Mouse (Mus musculus) T-cell, adult 2 months (primary cell): ENCODE results near the gene Nodal.

Experiments
- DNase-seq: peaks from one replicate; pipeline ENCODE4 v3.0.0; 2022; ENCODE audit warnings: low spot score

The Nodal gene

DNA sequence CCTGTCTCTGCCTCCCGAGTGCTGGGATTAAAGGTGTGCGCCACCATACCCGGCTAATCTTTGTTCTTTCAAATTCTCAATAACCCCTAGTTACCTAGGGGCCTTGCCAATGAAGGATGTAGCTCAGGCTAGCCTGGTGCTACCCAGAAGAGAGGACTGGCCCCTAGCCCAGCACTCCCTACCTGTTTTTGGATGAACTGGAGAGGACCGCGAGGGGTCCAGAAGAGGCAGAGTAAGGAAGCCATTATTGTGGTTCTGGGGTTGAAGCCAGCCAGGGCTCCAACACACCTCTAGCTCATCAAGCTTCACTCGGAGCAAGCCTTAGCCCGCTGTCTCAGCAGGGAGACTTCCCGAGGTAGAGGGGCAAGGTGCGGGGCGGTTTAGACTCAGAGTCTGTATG is at the start of gene Nodal:
Nodal (plus strand) TSS at position 301 of the 400 bp plus-strand sequence.
- DNase-seq, result no peak

DNA sequence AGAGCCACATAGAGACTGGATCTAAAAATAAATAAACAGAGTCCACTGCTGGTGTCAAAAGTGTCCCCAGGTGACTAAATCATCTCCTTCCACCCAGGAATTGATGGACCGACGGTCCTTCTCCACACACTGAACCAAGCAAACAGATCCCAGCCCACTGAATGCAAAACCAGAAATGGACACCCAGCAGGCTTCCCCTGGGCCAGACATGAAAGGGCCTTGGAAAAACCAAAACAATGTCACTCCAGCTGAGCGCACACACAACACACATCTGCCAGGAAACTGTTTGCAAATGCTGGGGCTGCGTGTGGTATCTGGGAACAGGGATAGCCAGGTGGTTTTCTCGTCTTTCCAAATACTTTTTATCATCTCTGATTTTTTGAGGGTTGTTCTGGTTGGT is 48.0 kb upstream of the Nodal start:
- DNase-seq, result no peak

DNA sequence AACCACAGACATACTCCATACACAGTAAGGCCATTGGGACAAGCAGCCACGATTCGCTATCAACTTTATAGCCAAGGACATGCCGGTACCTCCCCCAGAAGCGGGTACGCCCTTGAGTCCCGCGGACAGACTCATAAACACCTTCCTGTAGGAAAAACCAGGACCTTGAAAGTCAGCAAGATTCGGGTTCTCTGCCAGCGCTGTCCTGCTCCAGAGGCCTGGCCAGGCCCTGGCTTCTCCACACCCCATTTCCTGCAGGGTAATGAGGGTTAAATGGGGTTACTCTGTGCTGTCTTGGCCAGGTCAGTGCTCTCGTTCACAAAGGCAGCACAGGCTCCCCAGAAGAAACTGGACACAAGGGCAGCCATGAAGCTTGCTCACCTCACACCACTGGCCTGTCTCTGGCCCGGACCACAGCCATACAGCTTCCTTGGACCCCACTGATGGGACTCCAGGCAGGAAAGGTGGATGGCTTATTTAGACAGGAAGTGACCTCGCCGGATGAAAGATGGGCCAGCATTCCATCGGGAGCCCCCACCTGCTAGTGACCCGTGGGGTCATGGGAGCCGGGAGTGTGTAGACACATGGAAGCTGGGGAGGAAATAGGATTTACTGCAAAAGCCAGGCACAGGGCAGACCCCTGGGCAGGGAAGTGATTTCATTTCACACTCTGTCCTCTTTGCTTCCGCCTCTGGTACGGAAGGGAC is 47.3 kb upstream of the Nodal start:
- no peak for DNase-seq

DNA sequence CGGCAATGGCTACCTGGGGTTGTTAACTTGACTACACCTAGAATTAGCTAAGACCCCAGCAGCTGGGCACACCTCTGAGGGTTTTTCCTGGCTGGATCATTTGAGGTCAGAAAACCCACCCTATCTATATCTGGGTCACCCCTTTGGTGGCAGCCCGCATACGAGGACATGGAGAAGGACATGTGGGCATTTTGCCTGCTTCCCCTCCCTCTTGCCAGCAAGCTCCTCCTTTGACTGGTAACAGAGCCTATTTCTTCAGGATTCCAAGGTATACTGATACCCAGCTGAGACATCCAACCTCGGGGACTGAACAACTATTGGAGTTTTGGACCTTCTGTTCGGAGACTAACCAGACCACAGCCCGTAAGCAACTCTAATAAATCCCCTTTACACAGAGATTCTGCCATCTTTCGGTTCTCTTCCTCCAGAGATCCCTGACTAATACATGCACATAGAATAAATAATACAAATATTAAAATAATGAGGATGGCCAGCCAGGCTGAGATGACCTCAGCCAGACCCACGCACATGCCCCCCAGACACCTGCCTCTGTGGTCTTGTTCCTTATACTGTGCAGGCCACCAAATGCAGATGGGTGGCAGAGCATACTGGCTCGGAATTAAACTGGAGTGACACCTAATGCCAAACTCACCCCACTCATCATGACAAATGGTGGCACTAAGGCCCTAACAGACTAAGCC is 45.7 kb upstream of the Nodal start:
- no peak for DNase-seq

DNA sequence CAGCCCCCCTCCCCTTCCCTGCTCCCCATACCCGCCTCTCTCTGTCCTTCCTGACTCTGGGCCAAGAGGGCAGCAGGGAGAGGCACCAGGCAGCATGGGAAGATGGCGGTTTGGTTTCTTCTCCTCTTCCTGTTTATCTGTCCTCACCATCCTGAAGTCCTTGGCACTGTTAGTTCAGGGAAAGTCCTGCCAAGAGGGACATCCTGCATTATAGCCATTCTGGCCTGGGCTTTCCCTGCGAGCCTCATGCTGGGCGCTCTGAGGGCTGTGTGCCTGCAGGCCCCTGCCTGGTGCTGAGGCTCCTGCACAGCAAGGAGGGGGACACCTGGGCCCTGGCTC is 45.2 kb upstream of the Nodal start:
- no peak for DNase-seq

DNA sequence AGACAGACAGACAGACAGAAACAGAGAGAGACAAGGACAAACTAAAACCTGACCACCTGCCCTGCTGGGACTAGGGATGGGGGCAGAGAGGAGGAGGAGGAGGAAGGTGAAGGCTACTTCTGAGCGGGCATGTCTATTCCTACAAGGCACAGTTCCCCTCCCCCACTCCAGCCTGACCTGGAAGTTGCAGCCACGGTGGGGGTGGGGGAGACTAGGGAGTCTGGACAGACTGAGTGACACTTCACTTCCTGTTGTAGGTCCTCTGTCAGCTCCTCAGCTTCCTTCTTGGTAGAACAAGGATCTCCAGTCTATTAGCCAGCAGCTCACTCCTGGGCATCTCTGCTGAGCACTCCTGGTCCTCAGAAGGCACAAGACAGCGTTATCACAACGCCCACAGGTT is 43.7 kb upstream of the Nodal start:
- no peak for DNase-seq

DNA sequence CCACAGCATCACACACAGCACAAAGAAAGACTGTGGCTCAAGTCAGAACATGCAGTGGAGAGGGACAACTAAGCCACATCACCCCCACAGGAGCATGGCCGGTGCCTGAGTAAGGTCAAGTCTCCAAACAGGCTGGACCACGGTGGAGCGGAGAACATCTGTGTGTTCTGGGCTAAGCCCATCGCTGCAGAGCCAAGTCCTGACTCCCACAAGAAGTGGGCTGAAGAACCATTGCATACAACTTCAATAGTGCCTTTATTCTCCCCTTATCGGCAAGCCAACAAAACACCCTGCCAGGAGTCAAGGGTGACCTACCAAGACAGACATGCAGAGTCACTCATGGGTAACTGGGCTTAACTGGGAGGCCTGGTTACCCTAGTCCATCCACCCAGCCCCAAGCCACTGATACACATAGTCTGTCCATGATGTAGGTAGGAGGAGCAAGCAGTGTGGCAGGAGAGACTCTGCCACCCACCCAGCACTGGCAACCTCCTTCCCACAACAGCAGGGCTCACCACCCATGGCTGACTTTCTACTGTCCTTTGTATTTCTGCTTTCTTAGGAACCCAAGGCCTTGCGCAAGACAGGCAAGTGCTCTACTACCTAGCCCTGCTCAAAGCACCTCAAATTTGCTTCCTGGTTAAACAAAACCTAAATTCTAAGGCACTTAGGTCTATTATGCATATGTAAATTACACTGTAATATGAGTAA is 42.8 kb upstream of the Nodal start:
- DNase-seq, result no peak

DNA sequence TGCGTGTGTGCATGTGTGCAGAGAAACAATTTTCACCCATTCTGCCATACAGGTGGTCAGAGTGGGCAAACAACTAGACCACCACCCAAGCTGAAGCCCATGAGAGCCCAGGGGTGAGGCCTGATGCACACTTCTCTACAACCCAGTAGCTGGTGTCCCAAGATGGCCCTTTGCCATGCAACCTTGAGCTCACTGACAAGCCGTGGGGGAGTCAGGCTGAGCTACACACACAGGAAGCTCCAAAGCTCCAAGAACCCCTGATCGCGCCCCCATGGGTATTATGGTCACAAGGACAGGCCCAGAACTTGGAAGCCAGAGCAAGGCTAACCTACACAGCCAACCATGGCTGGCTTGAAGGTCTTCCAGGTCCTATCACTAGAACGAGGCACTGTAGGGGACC is 39.7 kb upstream of the Nodal start:
- no peak for DNase-seq

DNA sequence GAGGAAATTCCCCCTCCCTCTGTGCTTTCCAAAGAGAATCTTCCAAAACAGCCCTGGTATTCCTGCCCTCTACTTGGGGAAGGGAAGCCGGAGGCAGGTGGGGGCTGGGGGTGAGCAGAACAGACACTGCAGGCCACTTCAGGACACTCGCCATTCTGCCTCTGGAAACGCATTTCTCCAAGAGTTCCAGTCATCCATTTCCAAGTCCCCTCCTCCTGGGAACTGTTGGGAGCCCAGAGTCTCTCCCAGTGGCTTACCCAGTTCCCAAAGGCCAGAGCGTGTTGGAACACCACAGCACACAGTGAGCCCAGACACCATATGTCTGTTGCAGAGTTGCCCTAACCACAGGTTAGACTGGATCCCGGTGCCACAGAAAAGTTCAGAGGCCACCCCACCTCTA is 39.1 kb upstream of the Nodal start:
- no peak for DNase-seq

DNA sequence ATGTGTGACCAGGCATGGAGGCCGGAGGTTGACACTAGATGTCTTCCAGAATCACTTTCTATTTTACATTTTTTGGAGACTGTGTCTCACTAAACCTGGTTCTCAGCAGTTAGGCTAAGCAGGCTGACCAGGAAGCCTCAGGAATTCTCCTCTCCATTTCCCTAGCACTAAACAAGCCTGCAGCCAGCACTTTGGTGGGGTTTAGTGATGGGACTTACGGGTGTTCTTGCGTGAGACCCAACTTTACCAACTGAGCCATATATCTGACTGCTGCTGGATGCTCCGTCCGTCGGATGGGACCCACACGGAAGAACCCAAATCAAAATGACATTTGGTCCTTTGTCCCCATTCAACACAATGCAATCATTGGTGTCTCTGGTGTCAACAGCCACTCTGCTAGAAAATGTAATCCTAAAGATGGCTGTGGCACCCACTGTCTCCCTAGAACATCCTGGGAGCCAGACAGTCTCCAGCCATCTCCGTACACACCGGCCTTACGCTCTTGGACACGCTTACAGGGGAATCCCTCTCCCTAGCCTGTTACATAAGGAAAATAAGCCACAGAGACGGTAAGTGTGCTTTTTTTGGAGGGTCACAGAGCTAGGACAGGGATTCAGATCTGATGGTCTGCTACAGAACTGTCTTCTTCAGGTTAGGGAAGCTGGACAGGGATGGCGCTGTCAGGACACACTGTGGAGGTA is 38.3 kb upstream of the Nodal start:
- no peak for DNase-seq

DNA sequence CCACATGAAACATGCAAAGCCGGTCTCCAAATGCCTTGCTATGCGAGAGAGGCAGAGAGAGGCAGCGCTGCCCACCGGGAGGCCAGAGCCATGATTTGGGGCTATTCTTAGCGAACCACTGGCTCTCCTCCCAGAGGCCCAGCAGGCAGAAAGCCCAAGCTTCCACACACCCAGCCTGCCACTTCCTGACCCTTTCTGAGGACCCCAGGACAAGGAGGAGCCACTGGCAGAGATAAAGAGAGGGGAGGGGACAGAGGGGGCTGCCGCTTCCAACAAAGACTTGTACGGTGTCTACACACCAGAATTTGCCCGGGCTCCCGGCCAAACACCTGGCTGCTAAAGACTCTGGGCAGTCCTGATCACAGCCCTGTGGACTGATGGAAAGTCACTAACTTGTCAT is 37.6 kb upstream of the Nodal start:
- DNase-seq, result no peak

DNA sequence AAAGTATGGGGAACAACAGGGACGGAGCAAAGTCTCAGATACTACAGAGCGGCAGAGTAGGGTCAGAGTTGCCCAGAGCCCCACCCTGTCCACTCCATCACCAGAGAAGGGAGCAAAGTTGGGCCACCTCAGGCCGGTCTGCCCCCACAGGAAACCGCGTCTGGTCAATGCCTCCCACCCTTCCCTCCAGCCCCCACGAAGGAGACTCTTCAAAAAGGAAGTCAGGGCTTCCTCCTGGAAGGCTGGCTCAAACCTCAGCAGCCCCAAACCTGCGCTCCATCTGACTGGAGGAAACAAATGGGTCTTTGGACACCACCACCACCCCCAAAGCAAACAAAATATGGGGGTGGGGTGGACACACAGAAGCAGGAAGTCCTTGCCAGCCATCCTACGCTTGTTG is 35.9 kb upstream of the Nodal start:
- DNase-seq, result no peak

DNA sequence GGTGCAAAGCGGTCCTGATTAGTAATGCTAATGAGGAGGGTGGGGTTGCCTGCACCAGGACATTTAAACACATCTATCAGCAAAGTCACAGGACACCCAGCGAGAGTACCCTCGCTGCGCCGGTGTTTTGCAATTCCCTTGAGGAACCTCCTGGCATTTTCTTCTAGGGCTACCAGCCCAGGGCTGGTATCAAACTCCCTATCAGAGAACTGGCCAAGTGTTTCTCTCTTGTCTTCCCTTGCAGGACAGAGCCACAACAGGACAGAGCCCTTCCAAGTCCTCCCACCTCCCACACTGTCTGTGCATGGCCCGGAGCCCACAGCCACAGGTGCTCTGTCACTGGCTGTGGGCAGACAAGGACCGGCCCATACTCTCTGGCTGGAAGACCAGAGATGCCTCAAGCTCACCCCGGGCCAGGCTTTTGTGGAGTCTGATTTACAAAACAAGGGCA is 35.5 kb upstream of the Nodal start:
- DNase-seq, result no peak

DNA sequence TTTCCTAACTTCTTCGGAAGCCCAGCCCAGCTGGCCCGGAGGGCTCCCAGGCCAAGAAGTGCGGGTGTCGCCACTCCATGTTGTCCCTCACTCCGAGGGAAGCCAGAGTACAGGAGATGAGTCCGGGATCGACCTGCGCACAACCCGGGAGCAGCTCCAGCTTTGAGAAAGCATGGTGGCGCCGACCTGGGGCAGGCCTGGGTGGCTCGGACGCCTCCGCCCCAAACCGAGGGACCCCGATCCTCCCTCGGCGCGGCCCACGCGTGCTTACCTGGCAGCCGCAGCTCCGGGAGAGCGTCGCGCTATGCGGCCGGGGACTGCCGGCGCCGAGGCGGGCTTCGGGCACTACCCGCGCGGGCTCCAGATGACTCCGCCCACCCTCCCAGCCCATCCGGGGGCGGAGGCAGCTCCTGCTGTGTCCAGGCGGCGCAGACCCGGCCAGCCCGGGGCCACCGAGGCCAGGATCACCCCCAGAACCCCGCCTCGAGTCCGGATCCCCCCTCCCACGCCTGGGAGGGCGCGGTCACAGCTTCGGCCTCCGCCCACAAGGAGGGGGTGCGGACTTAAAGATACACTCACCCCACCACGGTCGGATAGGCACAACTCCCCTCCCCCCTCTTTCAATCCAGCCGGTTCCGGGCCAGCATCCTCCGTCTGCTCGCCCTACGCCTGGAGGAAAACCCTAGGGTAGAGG is 34.6 kb upstream of the Nodal start, which contains the start of gene Pald1:
Pald1 (minus strand) TSS at position 510 of the 694 bp plus-strand sequence.
- peak; percentile 11 for DNase-seq

DNA sequence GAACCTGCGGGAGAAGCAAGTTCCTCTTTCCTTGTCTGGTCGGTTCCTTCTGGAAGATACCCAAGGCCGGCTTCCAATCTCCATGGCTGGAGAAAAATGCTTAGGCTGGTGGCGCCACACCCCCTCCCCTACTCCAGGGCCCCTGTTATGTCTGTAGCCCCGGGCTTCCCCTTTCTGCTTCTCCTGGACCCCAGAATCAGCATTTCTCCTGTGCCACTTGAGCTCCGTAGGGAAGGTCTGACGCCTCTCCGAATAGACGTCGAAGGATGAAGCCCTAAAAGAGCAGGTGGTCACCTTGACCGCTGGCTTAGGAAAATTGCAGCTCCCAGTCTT is 34.1 kb upstream of the Nodal start:
- DNase-seq, result no peak

DNA sequence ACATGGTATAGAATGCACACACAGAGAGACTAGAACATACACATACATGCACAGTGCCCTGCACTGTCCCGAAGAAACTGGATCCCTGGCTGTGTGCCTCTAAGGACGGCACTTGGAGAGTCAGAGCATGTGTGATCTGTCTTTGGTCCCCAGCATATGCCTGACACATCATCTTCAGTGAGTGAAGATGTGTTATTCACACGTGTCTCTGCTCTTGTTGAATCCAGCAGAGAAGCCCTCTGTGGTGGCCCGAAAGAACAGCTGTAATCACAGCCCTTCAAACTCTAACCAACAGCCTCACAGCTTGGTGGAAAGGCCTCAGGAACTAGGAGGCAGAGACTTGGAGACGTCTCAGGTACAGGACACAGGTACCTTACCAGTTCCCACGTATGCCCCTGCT is 32.6 kb upstream of the Nodal start:
- no peak for DNase-seq

DNA sequence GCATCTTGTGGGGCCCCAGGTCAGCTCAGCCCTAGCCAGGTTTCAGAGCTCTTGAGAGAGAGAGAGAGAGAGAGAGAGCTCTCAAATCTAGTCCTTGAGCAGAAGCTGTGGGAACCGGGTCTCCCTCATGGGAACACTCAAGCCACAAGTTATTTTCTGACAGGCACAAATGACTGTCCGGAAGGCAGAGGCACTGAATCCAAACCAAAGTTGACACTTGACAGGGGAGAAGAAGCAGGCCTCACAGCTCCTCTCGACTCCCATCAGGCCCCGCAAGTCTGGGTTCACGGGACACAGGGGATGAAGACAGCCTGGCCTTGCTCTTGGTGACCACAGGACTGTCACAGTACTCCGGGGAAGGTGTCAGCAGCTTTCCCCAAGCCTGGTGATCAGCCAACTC is 31.5 kb upstream of the Nodal start:
- no peak for DNase-seq

DNA sequence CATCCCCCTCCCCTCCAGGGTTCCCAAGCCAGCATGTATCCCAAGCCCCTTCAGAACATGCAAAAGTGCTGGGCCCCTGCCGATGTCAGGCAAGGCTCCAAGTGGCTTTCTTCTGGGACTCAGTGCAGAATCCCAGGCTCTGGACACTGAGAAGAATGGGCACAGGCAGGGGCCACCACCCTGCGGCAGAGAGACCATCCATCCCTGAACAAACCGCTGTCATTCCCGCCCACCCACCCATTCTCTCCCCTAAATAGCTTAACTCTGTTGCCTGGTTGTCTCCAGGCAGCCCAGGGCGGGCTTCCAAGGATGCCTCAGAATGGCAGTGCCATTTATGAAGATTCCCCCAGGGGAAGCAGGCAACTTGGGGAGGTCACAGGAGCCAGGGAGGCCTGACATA is 28.8 kb upstream of the Nodal start:
- no peak for DNase-seq

DNA sequence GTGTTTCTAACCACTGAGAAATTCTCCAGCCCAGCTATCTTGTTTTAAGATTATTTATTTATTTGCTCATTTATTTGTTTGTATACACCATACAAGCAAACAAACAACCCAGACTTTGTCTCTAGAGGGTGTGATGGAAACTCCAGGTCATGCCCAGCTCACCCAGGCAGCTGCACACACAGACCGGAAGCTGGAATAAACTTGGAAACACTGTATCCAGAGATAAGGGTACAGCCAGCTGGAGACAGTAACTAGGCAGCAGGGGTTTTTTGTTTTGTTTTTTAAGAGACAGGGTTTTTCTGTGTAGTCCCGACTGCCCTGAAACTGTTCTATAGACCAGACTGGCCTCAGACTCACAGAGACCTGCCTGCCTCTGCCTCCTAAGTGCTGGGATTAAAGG is 27.6 kb upstream of the Nodal start:
- no peak for DNase-seq

DNA sequence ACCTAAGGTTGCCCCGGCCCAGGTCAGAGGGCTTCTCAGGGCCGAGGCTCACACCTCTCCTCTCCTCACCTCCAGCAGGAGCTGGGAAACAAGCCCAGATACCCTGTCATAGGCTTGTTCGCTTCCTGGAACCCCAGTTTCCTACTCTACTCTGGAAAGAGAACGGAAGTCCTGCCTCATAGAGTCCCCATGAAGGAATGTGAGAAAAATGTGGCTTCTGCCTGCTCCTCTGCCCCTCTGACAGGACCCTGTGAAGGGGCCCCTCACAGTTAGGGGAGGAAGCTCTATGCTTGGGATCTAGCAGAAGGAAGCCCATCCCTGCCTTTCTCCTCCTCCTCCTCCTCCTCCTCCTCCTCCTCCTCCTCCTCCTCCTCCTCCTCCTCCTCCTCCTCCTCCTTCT is 25.2 kb upstream of the Nodal start:
- DNase-seq, result no peak

DNA sequence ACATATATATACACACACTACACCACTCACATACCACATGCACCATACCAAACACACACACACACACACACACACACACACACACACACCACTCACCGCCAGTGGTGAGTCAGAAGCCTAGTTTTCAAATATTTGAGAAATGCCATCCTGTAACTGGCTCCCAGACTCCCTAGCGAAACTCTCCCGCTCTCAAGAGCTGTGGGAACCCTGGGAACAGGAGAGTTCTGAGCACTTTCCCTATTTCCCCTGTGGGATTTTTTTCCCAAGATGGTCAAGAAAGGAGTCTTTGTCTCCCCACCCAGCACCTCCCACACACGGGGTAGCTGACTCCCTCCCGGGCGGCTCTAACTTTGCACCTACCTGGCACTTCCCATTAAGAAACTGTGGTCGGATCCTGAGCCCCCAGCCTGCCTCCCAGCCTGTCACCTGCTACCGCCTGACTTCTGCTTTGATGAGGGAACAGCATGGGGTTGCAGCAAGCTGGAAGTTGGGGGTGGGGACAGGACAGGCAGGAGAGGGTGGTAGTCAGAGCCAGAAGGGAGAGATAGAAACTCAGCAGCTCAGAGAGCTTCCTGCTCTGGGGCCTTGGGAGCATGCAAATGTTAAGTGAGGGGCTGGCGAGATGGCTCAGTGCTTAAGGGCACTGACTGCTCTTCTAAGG is 23.2 kb upstream of the Nodal start:
- DNase-seq, result no peak

DNA sequence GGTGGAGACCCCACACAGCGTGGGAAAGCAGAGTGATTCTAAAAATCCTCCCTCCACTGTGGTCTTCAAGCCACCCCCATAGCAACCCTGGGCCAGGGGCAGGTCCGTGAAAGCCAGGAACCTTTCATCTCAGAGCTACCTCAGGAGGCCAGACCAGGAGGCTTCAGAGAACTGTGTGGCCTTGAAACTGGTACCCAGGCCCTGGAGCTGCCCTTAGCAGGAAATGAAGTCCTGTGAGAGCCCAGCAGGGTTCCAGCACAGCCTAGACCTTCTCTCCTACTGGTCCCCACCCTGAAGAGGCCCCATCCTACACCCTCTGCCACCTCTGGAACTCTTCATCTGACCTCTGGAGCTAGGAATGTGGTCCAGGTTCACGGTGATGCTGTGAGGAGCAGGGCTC is 19.6 kb upstream of the Nodal start:
- no peak for DNase-seq
